Mouse (Mus musculus) right cerebral cortex, postnatal 14 days (tissue): ENCODE results near the gene Hectd4.

Experiments
- DNase-seq: peaks from one replicate; pipeline ENCODE4 v3.0.0; 2022

Hectd4 gene

DNA sequence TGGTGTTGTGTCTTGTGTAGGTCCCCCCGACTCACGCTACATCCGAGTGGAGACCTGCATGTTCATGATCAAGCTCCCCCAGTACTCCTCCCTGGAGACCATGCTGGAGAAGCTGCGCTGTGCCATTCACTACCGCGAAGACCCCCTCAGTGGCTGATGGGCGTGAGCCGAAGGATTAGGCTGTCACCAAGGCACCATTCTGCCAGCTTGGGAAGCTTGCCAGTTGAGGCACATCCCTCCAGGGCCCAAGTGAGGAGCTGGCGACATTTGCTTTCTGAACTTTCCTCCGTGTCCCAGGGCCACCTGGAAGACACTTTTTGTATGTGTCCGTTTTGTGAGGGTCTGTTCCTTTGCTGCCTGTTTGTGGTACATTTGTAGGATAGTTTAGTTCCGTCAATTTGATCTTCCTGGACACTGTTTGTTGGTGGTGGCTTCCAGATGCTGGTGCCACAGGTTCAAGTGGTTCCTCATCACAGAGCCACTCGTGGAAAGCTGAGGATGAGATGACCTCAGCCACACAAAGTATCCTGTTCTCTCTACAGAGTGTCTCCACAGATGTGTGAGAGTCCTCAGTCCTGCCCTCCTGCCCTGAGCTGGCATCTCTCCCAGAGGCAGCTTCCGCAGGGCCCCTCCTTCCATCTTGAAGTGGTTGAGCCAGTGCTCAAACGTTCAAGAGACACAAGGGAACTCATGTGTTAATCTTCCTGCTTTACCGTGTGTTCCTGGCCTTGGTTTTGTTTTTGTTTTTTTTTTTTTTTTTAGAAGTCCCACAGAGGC is 146.6 kb downstream of the Hectd4 start:
- no peak for DNase-seq

DNA sequence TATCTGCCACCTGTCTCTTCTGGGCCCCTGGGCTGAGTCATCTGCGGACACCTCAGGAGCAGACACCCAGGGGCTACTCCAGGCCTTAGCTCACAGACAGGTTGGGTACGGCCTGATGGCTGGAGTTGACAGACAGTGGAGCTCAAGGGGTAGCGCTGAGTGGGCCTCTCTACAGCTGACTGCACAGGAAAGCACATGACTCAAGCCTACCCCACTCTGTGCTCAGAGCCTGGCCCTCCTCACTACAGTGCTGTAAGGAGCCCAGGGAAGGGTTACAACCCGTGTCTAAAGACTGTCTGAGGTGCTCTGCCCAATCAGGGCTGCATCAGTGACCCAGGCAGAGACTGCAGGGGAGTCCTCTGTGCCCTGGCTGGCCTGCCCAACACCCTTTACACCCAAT is 147.2 kb downstream of the Hectd4 start:
- no peak for DNase-seq

DNA sequence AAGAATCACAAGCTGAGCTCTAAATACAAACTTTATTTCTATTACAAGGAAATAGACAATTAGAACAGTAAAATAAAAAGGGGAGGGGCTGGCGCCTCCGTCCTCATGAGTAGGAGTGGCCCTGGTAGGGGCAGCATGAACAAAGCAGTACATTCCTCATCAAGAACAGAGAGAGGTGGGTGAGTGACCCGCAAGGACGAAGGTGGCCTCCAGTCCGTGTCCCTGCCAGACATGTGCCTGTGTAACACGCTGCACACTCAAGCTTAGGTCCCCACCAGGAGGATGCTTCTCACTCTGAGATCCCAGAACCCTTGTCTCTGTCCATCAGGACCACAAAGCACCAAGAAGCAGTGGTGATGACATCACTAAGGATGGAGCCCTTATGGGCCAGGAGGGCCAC is 151.7 kb downstream of the Hectd4 start:
- DNase-seq, result no peak

DNA sequence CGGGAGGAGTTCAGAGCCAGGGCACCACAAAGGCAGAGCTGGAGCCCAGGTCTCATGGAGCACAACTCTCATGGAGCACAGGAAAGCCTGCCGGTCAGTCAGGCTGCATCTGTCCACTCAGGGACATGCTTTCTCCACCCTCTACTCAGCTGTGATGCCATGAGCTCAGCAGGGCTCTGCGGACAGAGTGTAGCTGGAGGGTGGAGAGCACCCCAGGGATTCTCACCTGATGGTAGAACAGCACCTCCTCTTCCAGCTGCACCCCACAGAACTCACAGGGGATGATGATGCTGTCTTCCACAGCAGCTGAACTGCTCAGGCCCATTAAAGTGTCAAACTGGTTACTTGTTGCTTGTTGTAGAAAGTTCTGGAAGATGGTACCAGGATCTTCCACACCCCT is 154.8 kb downstream of the Hectd4 start:
- no peak for DNase-seq

DNA sequence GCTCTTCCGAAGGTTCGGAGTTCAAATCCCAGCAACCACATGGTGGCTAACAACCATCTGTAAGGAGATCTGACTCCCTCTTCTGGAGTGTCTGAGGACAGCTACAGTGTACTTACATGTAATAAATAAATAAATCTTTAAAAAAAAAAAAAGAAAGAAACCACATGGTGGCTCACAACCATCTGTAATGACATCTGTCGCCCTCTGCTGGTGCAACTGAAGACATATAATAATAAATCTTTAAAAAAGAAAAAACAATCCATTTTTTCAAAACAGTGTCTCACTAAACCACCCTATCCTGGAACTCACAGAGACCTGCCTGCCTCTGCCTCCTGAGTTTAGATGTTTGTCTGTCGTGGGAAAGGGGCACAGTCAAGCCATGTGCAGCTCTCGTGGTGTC is 157.0 kb downstream of the Hectd4 start:
- DNase-seq, result peak; percentile 71

DNA sequence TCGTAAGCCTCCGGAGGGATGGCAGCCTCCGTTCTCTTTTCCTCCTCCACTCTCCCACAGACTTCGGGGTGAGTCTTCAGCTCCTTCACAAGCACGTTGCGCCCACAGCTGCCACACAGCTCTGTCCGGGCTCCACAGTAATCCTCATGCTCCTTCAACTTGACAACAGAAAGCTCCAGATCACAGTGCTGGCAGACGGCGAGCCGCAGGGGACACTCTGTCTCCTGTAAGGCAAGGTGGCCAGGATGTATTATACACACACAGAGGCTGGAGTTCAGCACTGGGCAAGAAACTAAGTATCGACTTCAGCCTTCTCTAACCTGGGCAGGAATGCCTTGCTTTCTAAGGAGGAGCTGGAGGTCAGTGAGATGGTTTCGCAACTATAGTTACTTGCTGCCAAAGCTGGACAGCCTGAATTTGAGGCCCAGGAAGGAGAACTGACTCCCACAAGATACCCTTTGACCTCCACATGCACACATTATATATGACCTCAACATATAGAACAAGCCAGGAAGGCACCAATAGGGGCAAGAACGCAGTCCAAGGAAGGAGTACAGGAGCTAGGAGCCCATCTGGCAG is 158.7 kb downstream of the Hectd4 start:
- no peak for DNase-seq

DNA sequence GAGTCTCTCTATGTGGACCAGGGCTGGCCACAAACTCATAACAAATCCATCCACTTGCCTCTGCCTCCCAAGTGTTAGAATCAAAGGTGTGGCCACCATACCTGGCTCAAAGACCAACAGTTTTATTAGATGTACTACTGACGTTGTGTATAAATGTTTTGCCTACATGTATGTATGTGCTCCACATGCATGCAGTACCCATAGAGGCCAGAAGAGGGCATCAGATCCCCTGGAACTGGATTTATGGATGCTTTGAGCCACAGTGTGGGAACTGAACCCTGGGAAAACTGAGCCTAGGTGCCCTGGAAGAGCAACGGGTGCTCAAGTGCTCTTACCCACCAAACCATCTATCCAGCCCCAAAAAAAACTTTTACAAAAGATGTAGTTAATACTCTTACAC is 160.7 kb downstream of the Hectd4 start:
- no peak for DNase-seq

DNA sequence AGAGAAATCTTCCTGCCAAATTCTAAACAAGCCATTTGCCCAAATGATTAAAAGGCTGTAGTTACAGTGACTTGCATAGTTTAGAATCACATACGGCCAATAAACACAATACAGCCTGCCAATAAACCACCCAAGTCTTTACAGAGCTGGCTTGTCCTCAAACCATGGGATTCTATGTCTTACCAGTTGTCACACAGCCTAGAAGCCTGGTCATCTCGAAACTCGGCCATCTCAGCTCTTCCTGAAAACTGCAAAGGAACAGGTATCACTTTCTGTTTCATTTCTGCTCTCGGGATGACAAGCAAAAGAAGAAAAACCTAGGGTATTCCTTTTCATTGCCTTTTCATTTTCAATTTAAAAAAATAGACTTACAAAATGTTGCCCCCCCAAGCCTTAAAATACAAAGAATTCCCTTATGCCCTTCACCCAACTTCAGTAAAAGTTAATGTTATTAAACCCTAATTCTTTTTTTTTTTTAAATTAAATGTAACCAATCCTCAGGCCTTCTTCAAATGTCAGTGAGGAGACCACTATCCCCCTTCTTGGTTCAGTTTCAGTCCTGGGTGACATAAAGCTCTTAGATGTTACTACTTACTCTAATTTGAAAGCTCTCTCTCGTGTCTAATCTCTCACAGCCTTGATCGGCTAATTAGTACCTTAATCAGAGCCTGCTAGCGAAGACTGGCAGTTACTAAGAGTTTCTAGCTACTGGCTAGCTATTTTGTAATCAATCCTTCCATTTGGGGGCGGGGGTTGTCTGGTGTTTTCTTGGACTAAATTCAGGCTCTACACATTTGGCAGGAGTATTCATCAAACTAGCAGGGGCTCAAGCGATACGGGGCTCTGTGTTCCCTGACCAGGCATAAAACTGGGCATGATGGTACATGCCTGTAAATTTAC is 164.1 kb downstream of the Hectd4 start:
- DNase-seq, result no peak

DNA sequence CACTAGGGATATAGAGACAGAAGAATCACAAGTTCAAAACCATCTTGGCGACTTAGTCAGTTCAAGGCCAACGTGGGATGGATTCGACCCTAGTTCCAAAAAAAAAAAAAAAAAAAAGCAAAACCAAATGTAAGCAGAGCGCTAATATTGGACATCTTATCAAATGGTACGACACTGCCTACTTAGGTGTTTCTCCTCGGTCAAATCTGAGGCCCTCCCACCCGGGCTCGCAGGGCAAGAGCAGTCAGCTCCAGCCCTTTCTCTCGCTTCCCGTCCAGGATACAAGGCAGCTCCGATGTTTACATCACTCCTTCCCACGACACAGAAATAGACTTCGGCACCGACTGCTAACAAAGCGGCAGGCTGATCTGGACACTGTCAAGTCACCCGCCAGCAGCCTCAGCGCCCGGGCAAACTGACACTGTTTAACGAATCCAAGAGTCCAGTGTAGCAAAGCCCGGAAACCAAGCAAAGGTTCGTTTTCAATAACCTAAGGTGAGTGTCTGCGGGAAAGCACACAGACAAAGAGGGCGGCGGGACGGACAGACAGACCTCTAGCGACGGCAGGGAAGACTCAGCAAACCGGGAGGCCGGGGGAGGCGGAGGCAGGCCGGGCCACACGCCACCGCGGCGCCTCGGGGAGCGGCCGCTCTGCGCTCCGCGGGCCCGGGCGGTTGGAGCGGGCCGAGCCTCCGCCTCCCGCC is 164.9 kb downstream of the Hectd4 start:
- peak; percentile 40 for DNase-seq

DNA sequence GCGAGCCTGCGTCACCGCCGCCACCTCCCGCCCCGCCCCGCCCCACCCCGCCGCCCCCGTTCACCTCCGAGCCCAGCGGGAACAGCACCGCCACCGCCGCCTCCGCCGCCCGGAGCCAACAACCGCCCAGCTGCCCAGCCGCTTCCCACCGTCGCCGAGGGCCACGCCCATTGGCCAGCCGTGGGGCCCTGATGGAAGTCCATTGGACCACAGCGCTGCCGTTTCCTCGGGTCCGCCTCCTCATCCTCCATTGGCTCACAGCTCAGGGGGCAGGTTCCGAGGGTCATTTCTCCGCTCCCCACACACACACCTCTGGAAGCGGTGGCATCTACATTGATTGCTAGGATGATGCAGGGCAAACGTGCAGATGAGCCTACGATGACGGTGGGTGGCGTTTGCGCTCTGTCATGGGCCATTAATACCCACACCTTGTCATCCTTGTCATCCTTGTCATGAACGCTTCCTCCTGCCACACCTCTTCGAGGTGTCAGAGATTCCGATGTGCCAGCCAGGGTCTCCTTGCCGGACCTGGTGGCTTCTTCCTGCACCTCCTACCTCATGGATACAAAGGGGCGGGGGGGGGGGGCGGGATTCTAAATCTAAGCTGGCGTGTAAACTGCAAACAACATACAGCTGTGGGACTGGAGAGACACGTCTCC is 165.6 kb downstream of the Hectd4 start, which contains the start of gene Trafd1:
TSS of gene Trafd1 (minus strand) at position 172 of the 659 bp plus-strand sequence.
- peak; percentile 94 for DNase-seq

DNA sequence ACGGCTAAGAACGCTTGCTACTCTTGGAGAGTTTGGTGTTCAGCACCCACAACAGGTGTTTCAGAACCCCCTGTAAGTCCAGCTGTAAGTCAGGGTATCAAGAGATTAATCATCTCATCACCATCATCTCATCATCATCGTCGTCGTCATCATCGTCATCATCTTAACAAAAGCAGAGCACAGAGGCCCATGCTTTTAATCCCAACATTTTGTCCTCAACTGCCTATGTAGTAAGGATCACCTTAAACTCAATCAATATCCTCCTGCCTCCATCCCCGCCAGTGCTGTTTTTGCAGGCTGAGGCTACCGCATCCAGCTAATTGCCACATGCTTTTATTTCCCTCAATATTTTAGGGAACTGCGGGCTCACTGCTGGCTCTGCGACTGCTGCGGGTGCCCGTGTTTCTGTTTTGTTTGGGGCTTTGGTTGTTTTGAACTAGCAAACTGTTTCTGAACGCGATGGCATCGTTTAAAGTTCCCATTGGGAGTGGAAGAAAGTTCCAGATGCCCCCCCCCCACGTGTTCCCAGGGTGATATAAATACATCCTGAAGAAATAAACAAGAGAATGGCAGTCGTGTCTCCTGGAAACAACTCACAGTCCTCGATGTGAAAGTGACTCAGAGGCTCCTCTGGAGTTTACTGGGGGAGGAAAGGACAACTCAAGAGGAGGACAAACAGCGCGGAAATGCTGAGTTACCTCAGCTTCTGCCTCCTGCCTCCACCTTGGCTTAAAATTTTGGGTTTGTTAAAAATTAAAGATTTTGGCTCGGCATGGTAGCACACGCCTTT is 166.3 kb downstream of the Hectd4 start:
- no peak for DNase-seq

DNA sequence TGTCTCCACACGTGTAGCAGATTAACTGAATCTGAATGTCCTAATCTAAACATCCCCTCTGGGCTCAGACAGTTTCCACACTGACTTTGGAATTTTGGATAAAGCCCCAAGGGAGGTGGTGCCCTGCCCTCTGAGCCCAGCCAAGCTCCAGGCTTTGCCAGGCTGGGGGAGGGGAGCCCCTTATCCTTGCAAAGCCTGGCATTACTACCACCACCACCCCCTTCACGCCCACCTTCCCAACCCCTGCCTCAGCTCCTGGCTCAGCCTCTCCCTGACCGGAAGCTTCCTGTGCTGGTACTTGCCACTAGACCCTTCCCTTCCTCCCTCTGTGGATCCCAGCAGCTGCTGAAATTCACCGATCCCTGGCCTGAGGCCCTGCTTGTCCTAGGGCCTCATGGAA is 167.1 kb downstream of the Hectd4 start:
- no peak for DNase-seq

DNA sequence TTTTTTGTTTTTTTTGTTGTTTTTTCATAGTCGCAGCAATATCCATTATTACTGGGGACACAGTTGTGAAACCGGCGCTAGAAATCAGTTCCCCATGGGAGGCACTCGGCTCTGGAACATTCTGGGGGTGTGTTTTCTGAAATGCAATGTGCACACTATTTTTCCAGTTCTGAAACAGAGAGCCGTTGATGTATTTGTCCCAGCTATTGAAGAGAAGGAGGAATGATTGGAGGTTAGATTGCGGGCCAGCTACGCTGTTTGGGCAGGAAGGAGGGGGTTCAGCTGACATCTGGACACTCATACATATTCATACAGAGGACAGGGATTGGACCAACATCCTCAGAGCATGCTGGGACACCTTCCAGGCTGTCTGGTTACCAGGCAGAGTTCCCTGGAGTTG is 169.1 kb downstream of the Hectd4 start:
- no peak for DNase-seq

DNA sequence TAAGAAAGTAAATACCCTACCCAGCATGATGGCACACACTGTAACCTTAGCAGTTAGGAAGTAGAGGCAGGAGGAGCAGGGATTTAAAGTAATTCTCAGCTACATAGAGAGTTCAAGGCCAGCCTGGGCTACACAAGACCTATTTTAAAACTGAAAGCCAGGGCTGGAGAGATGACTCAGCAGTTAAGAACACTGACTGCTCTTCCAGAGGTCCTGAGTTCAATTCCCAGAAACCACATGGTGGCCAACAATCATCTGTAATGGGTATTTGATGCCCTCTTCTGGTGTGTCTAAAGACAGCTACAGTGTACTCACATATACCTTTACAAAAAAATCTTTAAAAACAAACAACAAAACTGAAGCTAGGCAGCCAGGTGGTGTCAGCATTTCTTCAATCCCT is 169.7 kb downstream of the Hectd4 start:
- DNase-seq, result no peak

DNA sequence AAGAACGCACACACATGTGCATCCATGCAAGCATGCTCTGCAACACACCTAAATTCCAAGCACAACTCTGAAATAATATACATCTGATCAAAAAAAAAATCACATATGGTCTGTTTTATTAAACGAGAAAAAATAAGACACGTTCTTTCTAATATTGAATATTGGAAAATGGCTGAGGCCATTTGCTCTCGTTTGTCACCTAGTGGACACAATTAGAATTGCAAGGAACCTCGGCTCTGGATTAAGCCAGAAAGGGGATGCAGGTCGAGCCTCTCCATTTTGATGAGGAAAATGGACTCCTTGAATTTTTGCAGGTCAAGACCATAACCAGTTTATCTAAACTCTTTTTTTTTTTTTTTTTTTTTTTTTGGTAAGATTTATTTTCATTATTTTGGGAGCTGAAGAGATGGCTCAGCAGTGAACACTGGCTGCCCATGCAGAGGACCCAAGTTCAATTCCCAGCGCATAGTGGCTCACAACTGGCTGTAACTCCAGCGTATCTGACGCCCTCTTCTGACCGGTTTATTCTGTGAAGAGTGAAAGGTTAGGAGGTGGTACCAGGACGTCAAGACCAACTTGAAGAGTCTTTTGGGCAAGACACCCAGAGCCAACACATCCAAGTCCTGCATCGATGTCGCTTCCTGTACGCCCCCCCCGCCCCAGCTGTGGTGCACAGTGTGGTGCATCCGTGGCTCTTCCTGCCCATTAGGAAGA is 172.8 kb downstream of the Hectd4 start:
- no peak for DNase-seq

DNA sequence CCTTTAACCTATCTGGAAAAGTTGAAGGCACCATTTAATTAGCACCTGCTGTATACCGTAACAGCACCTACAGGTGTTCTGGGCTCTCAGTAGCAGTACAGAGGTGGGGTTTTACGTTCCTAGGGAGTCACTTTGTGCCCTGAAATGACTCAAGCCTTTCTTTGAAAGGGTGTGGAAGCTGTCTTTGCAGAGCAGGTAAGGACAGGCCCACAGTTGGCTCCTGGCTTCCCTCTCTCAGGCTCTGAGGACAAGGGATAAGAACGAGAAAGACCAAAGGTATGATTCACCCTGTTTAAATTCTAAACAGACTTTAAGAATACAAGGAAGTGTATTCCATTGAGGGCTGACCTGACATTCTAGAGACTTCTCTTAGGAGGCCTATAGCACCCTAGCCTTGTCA is 173.4 kb downstream of the Hectd4 start:
- no peak for DNase-seq

DNA sequence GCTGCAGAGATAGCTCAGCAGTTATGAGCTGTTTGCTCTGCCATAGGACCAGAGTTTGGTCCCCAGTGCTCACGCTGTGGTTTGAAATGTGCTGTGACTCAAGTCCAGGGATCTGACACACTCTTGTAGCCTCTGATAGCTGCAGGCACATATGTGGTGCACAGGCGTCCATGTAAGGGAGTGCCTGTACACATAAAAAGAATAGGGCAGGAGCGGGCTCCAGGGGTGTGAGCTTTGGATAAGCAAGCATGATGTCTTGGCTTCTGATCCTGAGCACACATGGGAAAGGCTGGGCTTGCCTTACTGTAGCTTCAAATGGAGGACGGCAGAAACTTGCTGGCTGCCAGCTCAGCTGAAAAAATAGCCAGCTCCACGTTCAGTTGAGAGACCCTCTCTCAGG is 175.6 kb downstream of the Hectd4 start:
- DNase-seq, result no peak

DNA sequence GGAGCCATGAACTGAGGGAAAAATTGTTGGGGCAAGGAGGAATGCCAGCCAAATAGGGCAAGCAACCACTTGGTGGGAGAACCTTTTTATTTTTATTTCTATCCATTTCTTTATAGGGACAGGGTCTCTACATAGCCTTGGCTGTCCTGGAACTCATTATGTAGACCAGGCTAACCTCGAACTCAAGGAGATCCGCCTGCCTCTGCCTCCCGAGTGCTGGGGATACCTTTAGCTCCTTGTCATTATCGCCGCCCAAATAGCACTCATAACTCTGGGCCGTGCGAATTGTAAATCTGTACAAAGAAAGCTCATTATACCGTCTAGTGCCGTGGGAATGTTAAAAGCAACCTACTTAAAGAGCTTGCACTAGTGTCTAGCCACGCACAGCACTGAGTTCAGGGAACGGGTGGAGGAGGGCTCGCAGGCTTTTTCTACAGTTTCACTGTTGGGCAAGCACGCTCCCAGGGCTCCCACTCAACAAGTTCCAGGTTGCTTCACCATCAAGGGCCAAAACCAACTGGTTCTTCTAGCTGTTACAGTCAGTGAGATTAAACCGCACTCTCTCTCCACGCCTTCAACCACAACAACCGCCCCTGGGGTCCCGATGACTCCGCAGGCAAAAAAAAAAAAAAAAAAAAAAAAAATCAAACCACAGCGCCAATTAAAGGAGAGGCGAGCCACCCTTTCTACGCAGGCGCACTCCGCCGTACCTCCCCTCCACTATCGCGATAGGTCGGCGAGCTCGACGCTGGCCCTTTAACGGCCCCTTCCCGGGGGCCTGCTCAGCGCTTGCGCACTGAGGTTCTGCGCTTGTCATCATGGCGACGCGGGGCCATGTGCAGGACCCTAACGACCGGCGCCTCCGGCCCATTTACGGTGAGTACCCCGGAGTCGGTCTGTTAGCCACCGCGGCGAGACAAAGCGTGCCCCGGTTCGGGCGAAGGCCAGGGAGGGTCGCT is 177.4 kb downstream of the Hectd4 start, which contains the start of gene Naa25:
TSS of gene Naa25 (plus strand) at position 750 of the 959 bp plus-strand sequence.
- DNase-seq, result peak; percentile 97

DNA sequence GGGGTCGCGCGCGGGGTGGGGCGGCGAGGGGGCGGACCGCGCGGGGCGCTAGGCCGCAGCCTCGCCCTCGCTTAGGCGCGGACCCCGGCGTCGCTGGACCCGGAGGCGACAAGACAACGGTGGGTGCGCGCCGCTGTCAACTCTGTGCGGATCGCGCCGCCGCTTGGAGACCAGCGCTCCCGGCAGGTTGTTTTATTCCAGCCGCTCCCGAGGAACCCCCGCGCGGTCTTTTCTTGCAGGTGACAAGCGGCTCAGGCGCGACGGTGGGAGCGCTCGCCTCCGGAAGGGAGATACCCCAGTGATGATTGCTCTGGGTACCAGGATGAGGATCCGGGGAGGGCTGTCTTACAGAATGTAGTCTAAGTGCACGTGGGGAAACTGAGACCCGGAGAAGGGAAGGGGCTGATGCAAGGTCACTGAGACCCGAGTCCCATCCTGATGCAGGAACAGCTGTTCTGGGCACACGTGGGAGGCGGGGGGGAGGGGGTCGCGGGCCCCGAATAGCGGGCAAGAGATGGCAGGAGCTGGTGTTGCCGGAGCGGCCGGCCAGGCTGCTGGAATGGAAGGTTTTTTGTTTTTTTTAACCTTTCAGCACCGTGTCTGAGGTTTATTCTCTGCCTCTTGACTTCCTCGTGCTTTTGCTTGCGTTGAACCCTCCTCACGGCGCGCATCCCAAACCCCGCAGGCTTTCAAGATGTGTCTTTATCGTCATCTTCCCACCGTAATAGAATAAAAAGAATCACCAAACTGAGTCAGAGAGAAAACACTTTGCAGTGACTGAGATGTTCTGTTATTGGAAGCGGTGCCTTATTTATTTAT is 178.3 kb downstream of the Hectd4 start:
- peak; percentile 54 for DNase-seq
